Mouse (Mus musculus) embryo, embryonic 10.5 days (tissue): ENCODE data around the gene Pdlim7.

Experiments
- DNase-seq: peaks from one replicate; pipeline ENCODE4 v3.0.0-alpha.2; 2015; ENCODE audit warnings: low spot score

The Pdlim7 gene

GRCm38 (mm10) chr13:55464027-55464884, 49.2 kb downstream of the Pdlim7 start, which contains the start of gene Prr7:
Prr7 (plus strand) TSS chr13:55464267.
- DNase-seq = peak; percentile 82

GRCm38 (mm10) chr13:55463399-55464026, 50.0 kb downstream of the Pdlim7 start:
- DNase-seq = no peak

- no peak for DNase-seq
Measured at GRCm38 (mm10) chr13:55462965-55463364, 50.5 kb downstream of the Pdlim7 start.

GRCm38 (mm10) chr13:55451785-55452549, 61.5 kb downstream of the Pdlim7 start:
- no peak for DNase-seq

GRCm38 (mm10) chr13:55451296-55451695, 62.2 kb downstream of the Pdlim7 start:
- no peak for DNase-seq

- DNase-seq = no peak
Measured at GRCm38 (mm10) chr13:55450511-55450980, 62.9 kb downstream of the Pdlim7 start.

- DNase-seq = no peak
Measured at GRCm38 (mm10) chr13:55449679-55450441, 63.6 kb downstream of the Pdlim7 start.

- DNase-seq = no peak
Measured at GRCm38 (mm10) chr13:55449205-55449604, 64.3 kb downstream of the Pdlim7 start.

GRCm38 (mm10) chr13:55448131-55448530, 65.3 kb downstream of the Pdlim7 start:
- DNase-seq = no peak

- no peak for DNase-seq
Measured at GRCm38 (mm10) chr13:55447543-55447943, 65.9 kb downstream of the Pdlim7 start.

GRCm38 (mm10) chr13:55446483-55447105, 66.9 kb downstream of the Pdlim7 start:
- no peak for DNase-seq
